Mouse (Mus musculus): ENCODE data around the gene Dmap1.

The Dmap1 gene

GRCm38 (mm10) chr4:117654703-117655499 lies 27.2 kb downstream of the Dmap1 start:
- DNase-seq, result no peak

GRCm38 (mm10) chr4:117654016-117654702 lies 27.9 kb downstream of the Dmap1 start:
- DNase-seq, result no peak

- no peak for DNase-seq
Observed at GRCm38 (mm10) chr4:117652727-117653126, 29.3 kb downstream of the Dmap1 start.

GRCm38 (mm10) chr4:117651626-117652101 lies 30.4 kb downstream of the Dmap1 start:
- no peak for DNase-seq

GRCm38 (mm10) chr4:117646926-117647755 lies 34.9 kb downstream of the Dmap1 start:
- DNase-seq, result no peak

- no peak for DNase-seq
Observed at GRCm38 (mm10) chr4:117646496-117646895, 35.6 kb downstream of the Dmap1 start.

- DNase-seq, result no peak
Observed at GRCm38 (mm10) chr4:117645859-117646258, 36.2 kb downstream of the Dmap1 start.

- DNase-seq, result no peak
Observed at GRCm38 (mm10) chr4:117645031-117645435, 37.0 kb downstream of the Dmap1 start.

GRCm38 (mm10) chr4:117641804-117642203 lies 40.3 kb downstream of the Dmap1 start:
- DNase-seq, result no peak

GRCm38 (mm10) chr4:117640925-117641703 lies 41.0 kb downstream of the Dmap1 start:
- peak in 1 of 2 experiments; percentile 13 for DNase-seq

- no peak for DNase-seq
Observed at GRCm38 (mm10) chr4:117636891-117637613, 45.0 kb downstream of the Dmap1 start.

GRCm38 (mm10) chr4:117636152-117636551 lies 45.9 kb downstream of the Dmap1 start:
- DNase-seq, result no peak

GRCm38 (mm10) chr4:117634642-117635041 lies 47.4 kb downstream of the Dmap1 start:
- no peak for DNase-seq

- no peak for DNase-seq
Observed at GRCm38 (mm10) chr4:117633527-117633926, 48.5 kb downstream of the Dmap1 start.

- no peak for DNase-seq
Observed at GRCm38 (mm10) chr4:117630053-117630670, 51.9 kb downstream of the Dmap1 start.

- DNase-seq, result no peak
Observed at GRCm38 (mm10) chr4:117628464-117628863, 53.6 kb downstream of the Dmap1 start.
